Mouse (Mus musculus) stomach, postnatal 0 days (tissue): ENCODE results near the gene Fzd10.

Experiments
- CTCF ChIP-seq: IDR thresholded peaks from 2 replicates; pipeline ENCODE4 v1.5.1; 2016; ENCODE audit warnings: antibody characterized with exemption, low read depth, mild to moderate bottlenecking, moderate library complexity
- EP300 ChIP-seq: optimal IDR thresholded peaks from 2 replicates; pipeline ENCODE3; 2016; ENCODE audit warnings: antibody characterized with exemption

DNA sequence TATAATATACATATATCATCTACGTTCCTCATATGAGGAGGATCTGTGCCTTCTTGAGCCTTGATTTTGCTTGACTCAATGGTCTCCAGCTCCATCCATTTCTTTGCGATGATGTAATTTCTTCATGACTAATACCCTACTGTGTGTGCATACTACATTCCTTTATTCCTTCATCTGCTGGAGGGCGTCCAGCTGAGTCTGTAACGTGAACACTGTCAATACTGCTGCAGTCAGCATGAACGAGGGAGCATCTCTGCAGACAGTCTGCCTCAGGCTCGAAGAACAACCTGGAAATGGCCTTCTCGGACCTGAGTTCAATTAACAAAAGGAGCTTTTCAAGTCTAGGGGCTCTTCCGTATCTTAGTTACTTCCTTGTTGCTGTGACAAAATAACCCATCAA lies 28.9 kb upstream of the Fzd10 start:
- TF ChIP-seq CTCF (no peak), EP300 (no peak)
